Mouse (Mus musculus) liver, embryonic 14.5 days (tissue): Measurements from ENCODE around the gene Gm49322.

Source experiments
- CTCF ChIP-seq: IDR thresholded peaks from 2 replicates; pipeline ENCODE4 v1.5.1; 2016; ENCODE audit warnings: antibody characterized with exemption, low read depth, control low read depth
- EP300 ChIP-seq: IDR thresholded peaks from 2 replicates; pipeline ENCODE4 v1.6.1; 2016; ENCODE audit warnings: antibody characterized with exemption, low read depth

DNA sequence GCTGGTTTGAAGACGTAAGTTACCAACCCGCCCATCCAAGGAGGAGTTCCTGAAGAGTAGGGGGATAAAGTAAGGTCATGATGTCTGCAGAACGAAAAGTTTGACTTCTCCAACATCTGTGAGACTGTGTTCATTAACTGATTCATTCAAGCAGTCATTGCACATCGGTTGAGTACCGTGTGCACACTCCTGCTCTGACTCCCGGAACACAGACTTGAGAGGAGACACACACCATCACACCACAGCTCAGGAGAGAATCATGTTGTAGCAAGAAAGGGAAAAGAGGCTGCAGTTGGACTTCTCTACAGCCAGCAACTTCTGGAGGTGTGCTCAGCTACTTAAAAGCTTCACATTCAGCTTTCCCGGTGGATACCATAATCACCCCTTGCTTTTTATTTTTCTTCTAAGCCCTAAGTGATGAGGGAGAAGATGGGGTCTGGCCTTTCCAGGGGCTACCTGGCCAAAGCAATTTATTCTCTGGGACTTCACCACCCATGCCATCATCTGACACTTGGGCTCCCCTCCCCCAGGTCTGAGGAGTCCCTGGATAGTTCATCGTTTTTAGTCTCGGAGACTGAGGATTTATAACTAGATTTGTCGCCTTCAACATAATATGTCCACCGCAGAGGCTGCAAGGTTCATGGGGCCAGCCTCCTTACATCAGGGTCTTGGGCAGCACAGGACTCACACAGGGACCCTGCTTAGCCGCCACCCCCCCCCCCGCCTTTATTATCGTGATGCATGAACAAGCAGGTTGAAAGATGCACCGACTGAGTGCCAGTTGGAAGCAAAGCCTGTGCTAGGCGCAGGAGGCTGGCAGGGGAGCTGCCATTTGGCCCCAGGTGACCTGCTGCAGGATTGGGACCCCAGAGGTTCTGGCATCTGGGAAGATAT, 15.2 kb downstream of the Gm49322 start:
- TF ChIP-seq CTCF (no peak), EP300 (no peak)
